Mouse (Mus musculus) liver, embryonic 14.5 days (tissue): ENCODE measurements around the gene Eif4g2.

ENCODE experiments used
- CTCF ChIP-seq: IDR thresholded peaks from 2 replicates; pipeline ENCODE4 v1.5.1; 2016; ENCODE audit warnings: antibody characterized with exemption, low read depth, control low read depth
- EP300 ChIP-seq: IDR thresholded peaks from 2 replicates; pipeline ENCODE4 v1.6.1; 2016; ENCODE audit warnings: antibody characterized with exemption, low read depth

GRCm38 (mm10) chr7:111020814-111021213 lies 62.0 kb downstream of the Eif4g2 start:
- no peak for TF ChIP-seq CTCF
- TF ChIP-seq EP300: no peak
